Mouse (Mus musculus) midbrain, embryonic 13.5 days (tissue): Measurements from ENCODE around the gene E130116L18Rik. TPM values are rescaled to one million over a fixed set of nuclear protein-coding genes. Genes with fewer than 3 reads are reported as not detected.
"Not testable (repeated sequence)": the region's sequence is repeated elsewhere in the genome, so short reads cannot be mapped to it uniquely, and the experiment has no call there.

ENCODE experiments used
- ATAC-seq: fragments of 200-750 bp; cut with Nextera tagmentation; 2 replicates; pipeline ENCODE4 v1.8.0; 2017; ENCODE audit warnings: mild to moderate bottlenecking, moderate TSS enrichment, moderate library complexity
- H3K27ac ChIP-seq: fragments of 300-500 bp; sonication (generic); 2 replicates; pipeline ENCODE4 v1.5.1; 2015; ENCODE audit warnings: inconsistent platforms, mild to moderate bottlenecking, moderate library complexity
- H3K27me3 ChIP-seq: fragments of 300-500 bp; sonication (generic); 2 replicates; pipeline ENCODE4 v1.6.1; 2015; ENCODE audit warnings: mild to moderate bottlenecking, inconsistent platforms
- H3K36me3 ChIP-seq: fragments of 300-500 bp; sonication (generic); 2 replicates; pipeline ENCODE4 v1.6.1; 2015; ENCODE audit warnings: mild to moderate bottlenecking, inconsistent platforms
- H3K4me1 ChIP-seq: fragments of 300-500 bp; sonication (generic); replicated peaks from 2 replicates; pipeline ENCODE4 v1.6.1; 2015; ENCODE audit warnings: inconsistent platforms
- H3K4me2 ChIP-seq: fragments of 300-500 bp; sonication (generic); replicated peaks from 2 replicates; pipeline ENCODE4 v1.6.1; 2015; ENCODE audit warnings: moderate library complexity, mild to moderate bottlenecking, inconsistent platforms
- H3K4me3 ChIP-seq: fragments of 300-500 bp; sonication (generic); replicated peaks from 2 replicates; pipeline ENCODE4 v1.5.1; 2015; ENCODE audit warnings: mild to moderate bottlenecking, inconsistent platforms
- H3K9ac ChIP-seq: fragments of 300-500 bp; sonication (generic); replicated peaks from 2 replicates; pipeline ENCODE4 v1.6.1; 2015; ENCODE audit warnings: mild to moderate bottlenecking, inconsistent platforms
- H3K9me3 ChIP-seq: fragments of 300-500 bp; sonication (generic); 2 replicates; pipeline ENCODE4 v1.6.1; 2016; ENCODE audit warnings: mild to moderate bottlenecking, inconsistent platforms
- WGBS: fragments of 180-500 bp; shearing (Covaris S2); methylation state at CpG from one replicate; pipeline ENCODE4 v1.1.7; 2015; 5-methylcytosine and 5-hydroxymethylcytosine counted together
- polyA plus RNA-seq: library from polyadenylated mRNA; unstranded; fragments of >200 nt; fragmentation: Nextera tagmentation; extraction: Ambion mirVana; gene quantifications from 2 replicates; pipeline ENCODE4 v1.2.1, GENCODE M21; 2015

The E130116L18Rik gene
- polyA plus RNA-seq, 1 experiment from 2014 or later: not detected

DNA sequence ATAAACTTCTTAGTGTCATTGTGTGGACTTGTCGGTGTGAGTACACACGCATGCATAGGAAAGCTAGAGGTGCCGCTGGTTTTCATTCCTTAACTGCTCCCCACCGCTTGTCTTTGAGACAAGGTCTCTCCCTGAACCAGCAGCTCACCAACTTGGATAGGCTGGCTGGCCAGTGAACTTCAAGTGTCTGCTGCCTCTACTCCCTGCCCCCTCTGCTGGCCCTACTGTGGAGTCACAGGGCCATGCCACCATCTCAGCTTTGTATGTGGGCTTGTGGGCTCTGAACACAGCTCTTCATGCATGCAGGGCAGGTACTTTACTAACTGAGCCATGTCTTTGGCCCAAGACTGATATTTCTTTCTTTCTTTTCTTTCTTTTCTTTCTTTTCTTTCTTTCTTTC, 43.7 kb downstream of the E130116L18Rik start:
- H3K27me3 ChIP-seq: no peaks in the 10 kb centered on the region
- no peaks in the 10 kb centered on the region; the same call in 1 of the 2 replicates for H3K4me1 ChIP-seq
- H3K9ac ChIP-seq: no peak overlapping the region
- H3K4me3 ChIP-seq: no peak overlapping the region
- ATAC-seq: no peak
- no peaks in the 10 kb centered on the region for H3K36me3 ChIP-seq
- H3K4me2 ChIP-seq: no peak overlapping the region
- WGBS: 91% methylated on average over 4 of the region's 4 CpGs
- H3K9me3 ChIP-seq: no peaks in the 10 kb centered on the region
- no peak overlapping the region for H3K27ac ChIP-seq

DNA sequence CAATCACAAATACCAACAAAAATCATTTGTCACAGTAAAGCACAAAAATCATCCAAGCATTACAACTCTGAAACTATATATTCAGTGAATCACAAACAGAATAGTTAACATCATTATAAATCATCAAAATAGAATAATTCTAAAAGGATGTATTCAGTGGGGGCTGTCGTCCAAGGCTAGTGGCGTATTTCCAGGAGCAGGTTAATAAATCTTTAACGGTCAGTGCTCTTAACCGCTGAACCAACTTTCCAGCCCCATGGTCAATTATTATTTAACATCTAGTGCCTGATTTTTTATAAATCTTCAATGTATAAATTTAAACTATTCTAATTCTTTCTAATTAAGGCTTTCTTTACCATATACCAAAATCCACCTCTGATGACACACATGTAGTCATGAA, 44.4 kb downstream of the E130116L18Rik start:
- not testable (repeated sequence) for H3K36me3 ChIP-seq, ATAC-seq

DNA sequence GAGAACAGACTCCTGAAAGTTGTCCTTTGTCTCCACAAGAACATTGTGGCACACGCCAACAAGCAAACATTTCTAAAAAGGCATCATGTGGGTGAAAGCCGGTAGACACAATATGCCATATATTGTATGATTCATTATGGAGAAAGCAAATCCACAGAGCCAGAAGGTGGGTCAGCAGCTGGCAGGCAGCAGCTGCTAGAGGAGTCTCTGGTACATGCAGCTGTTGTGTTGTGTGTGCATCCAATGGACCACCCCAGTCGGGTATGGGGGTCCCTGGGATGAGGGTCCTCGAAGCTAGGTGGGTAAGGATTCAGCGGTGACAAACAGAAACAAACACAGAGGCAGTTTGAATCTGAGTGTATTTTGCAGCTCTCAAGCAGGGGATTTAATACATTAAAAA, 45.0 kb downstream of the E130116L18Rik start:
- ATAC-seq, H3K4me2 ChIP-seq: not testable (repeated sequence)
- 93% methylated on average over 5 of the region's 5 CpGs for WGBS

More for the DNA sequence above, 44.4 kb downstream of the E130116L18Rik start:
- WGBS: 94% methylated on average over 4 of the region's 4 CpGs
- not testable (repeated sequence) for H3K27me3 ChIP-seq, H3K4me1 ChIP-seq, H3K4me3 ChIP-seq, H3K9ac ChIP-seq, H3K27ac ChIP-seq, H3K4me2 ChIP-seq, H3K9me3 ChIP-seq

More for the DNA sequence above, 45.0 kb downstream of the E130116L18Rik start:
- H3K27ac ChIP-seq, H3K4me1 ChIP-seq, H3K9ac ChIP-seq, H3K36me3 ChIP-seq, H3K27me3 ChIP-seq, H3K9me3 ChIP-seq, H3K4me3 ChIP-seq: not testable (repeated sequence)

Other genes with a start within 250 kb of the E130116L18Rik start
- 74.5 and 76.9 TPM in 2 replicates for gene Prkag2, start 122.5 kb downstream of the E130116L18Rik start, polyA plus RNA-seq
- not detected in 2 replicates for gene Galntl5, start 41.7 kb downstream of the E130116L18Rik start, polyA plus RNA-seq
- 42.0 and 42.4 TPM in 2 replicates for gene Galnt11, start 1.2 kb downstream of the E130116L18Rik start, polyA plus RNA-seq